Mouse (Mus musculus) left cerebral cortex, adult 11 months (tissue): ENCODE measurements around the gene Sh3rf3.

ENCODE experiments used
- DNase-seq: peaks from one replicate; pipeline ENCODE4 v3.0.0; 2022; ENCODE audit warnings: low spot score

Sh3rf3 gene

DNA sequence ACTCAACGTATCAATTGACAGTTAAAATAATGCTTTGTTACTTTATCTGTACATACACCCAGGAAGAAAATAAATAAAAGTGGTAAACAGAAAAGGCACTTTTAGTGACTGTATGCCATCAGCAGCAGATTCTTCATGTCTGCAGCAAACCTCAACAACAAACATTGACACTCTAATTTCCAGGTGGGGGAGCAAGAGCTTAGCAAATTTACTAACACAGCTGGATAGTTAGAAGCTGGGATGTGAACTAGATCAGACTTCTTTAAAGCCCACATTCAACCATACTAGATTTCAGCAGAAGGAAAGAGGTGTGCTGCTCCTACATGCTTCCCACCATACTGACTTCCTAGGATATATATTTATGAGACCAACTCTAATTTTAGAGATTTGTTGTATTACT lies 359.4 kb downstream of the Sh3rf3 start:
- no peak for DNase-seq

- DNase-seq, result no peak
Observed at GRCm38 (mm10) chr10:59179620-59180019, 366.5 kb downstream of the Sh3rf3 start.

GRCm38 (mm10) chr10:59182306-59182705 lies 369.1 kb downstream of the Sh3rf3 start:
- DNase-seq, result no peak
